8 mouse cellular contexts compared by ENCODE assay signal in genomic region chr19:46504085-46504552, GRCm38 (mm10). TPM values are rescaled to one million over a fixed set of nuclear protein-coding genes. Genes with fewer than 3 reads are reported as not detected.
DNase-seq lines count a peak whose midpoint lies in the region; ATAC-seq and TF ChIP-seq lines count a peak whose summit lies in the region.

No protein-coding gene starts in this region.

- 3% methylated on average over 4 of the region's 4 CpGs for WGBS in intestine, embryonic 16.5 days
- 4% methylated on average over 4 of the region's 4 CpGs for WGBS in liver, embryonic 16.5 days (ENCODE audit: insufficient replicate concordance)
- 0% methylated on average over 4 of the region's 4 CpGs for WGBS in neural tube, embryonic 13.5 days

- peak overlapping the region; percentile 62 for H3K4me2 ChIP-seq in intestine, embryonic 16.5 days (ENCODE audit: low read depth, low read length)
- H3K4me2 ChIP-seq in liver, embryonic 16.5 days (ENCODE audit: low read depth, low read length), result peak overlapping the region; percentile 98
- H3K4me2 ChIP-seq in neural tube, embryonic 13.5 days, result peak overlapping the region; percentile 99

- intact Hi-C loops in gastrocnemius, postnatal 36 days (cut with DNase I), result loop anchor here (5.0 kb wide), 1 partner anchor 58 kb away; no protein-coding TSS in a partner anchor

- peak overlapping the region; percentile 67 for H3K4me3 ChIP-seq in bone marrow macrophage, adult 2 months (ENCODE audit: insufficient read depth, low read length)
- H3K4me3 ChIP-seq in intestine, embryonic 16.5 days (ENCODE audit: low read length), result peak overlapping the region; percentile 87
- H3K4me3 ChIP-seq in liver, embryonic 16.5 days (ENCODE audit: low read depth, low read length), result peak overlapping the region; percentile 85
- H3K4me3 ChIP-seq in neural tube, embryonic 13.5 days, result peak overlapping the region; percentile 96

- TF ChIP-seq CTCF in bone marrow macrophage, adult 2 months (IDR thresholded peaks at IDR 0.05; ENCODE audit: low read depth, low read length), result no peak; the same call in 1 of the 2 replicates

- H3K9ac ChIP-seq in intestine, embryonic 16.5 days (ENCODE audit: low read depth, low read length), result peak overlapping the region; percentile 97
- H3K9ac ChIP-seq in liver, embryonic 16.5 days (ENCODE audit: low read depth, low read length), result peak overlapping the region; percentile 91
- H3K9ac ChIP-seq in neural tube, embryonic 13.5 days, result peak overlapping the region; percentile 100

- no peaks in the 10 kb centered on the region for H3K9me3 ChIP-seq in intestine, embryonic 16.5 days (ENCODE audit: control insufficient read depth, low read length)
- H3K9me3 ChIP-seq in liver, embryonic 16.5 days (replicated peaks; ENCODE audit: control insufficient read depth, low read length), result no peaks in the 10 kb centered on the region
- H3K9me3 ChIP-seq in neural tube, embryonic 13.5 days, result no peaks in the 10 kb centered on the region

- peaks cover 29% of the 10 kb centered on the region for H3K4me1 ChIP-seq in bone marrow macrophage, adult 2 months (ENCODE audit: control insufficient read depth, insufficient read depth, low read length)
- H3K4me1 ChIP-seq in intestine, embryonic 16.5 days (ENCODE audit: control insufficient read depth, insufficient read depth, low read length), result peaks cover 45% of the 10 kb centered on the region
- peaks cover 62% of the 10 kb centered on the region for H3K4me1 ChIP-seq in liver, embryonic 16.5 days (ENCODE audit: control insufficient read depth, low read depth, low read length)
- H3K4me1 ChIP-seq in neural tube, embryonic 13.5 days (replicated peaks), result peaks cover 55% of the 10 kb centered on the region

- H3K27ac ChIP-seq in bone marrow macrophage, adult 2 months (ENCODE audit: insufficient read depth, low read depth, low read length), result peak overlapping the region; percentile 99
- peak overlapping the region; percentile 100 for H3K27ac ChIP-seq in intestine, embryonic 16.5 days (ENCODE audit: low read length)
- H3K27ac ChIP-seq in liver, embryonic 16.5 days (ENCODE audit: low read length), result peak overlapping the region; percentile 97
- H3K27ac ChIP-seq in neural tube, embryonic 13.5 days (replicated peaks), result peak overlapping the region; percentile 100

- no peak for TF ChIP-seq POLR2A in bone marrow macrophage, adult 2 months (IDR thresholded peaks at IDR 0.05; ENCODE audit: borderline replicate concordance, low read depth, low read length)

- H3K36me3 ChIP-seq in intestine, embryonic 16.5 days (ENCODE audit: control insufficient read depth, insufficient read depth, low read length), result peaks cover 9% of the 10 kb centered on the region; the same call in 1 of the 2 replicates
- H3K36me3 ChIP-seq in liver, embryonic 16.5 days (ENCODE audit: control insufficient read depth, insufficient read depth), result peaks cover 4% of the 10 kb centered on the region; the same call in 1 of the 2 replicates
- H3K36me3 ChIP-seq in neural tube, embryonic 13.5 days, result peaks cover 35% of the 10 kb centered on the region

- peak; percentile 31 for ATAC-seq in intestine, embryonic 16.5 days
- ATAC-seq in liver, embryonic 16.5 days (ENCODE audit: low read depth), result peak; percentile 33
- no peak for ATAC-seq in neural tube, embryonic 13.5 days (ENCODE audit: low read depth)

- peak; percentile 61 for DNase-seq in layer of hippocampus, adult 9-11 months
- no peak for DNase-seq in layer of hippocampus, adult 9-10 months (ENCODE audit: low spot score)
- DNase-seq in gastrocnemius, postnatal 36 days, result peak; percentile 40 to 46
- DNase-seq in thymus, postnatal 36 days, result no peak

- H3K27me3 ChIP-seq in intestine, embryonic 16.5 days (replicated peaks; ENCODE audit: control insufficient read depth, insufficient read depth, low read length), result no peaks in the 10 kb centered on the region
- no peaks in the 10 kb centered on the region for H3K27me3 ChIP-seq in liver, embryonic 16.5 days (ENCODE audit: control insufficient read depth, insufficient read depth, low read depth, low read length)
- no peaks in the 10 kb centered on the region for H3K27me3 ChIP-seq in neural tube, embryonic 13.5 days

RNA-seq across cellular contexts. Expression of gene Trim8, which starts 2.6 kb away (rescaled TPM):
- 66.3 and 69.0 TPM in 2 replicates for polyA plus RNA-seq in bone marrow macrophage, adult 2 months (2012; ENCODE audit: insufficient read depth, insufficient read length, missing spikeins)
- total RNA-seq in gastrocnemius, postnatal 36 days (2021), result 10 to 100 TPM; 19.0 to 19.2 TPM
- 10.1 and 13.7 TPM in 2 replicates for polyA plus RNA-seq in intestine, embryonic 16.5 days (2015; fragmentation: Nextera tagmentation; extraction: Ambion mirVana)
- polyA plus RNA-seq in liver, embryonic 16.5 days (2015; fragmentation: Nextera tagmentation; extraction: Ambion mirVana), result 7.7 and 10.5 TPM in 2 replicates
- polyA plus RNA-seq in neural tube, embryonic 13.5 days (2015; fragmentation: Nextera tagmentation; extraction: Ambion mirVana), result 26.5 and 30.4 TPM in 2 replicates

Comparison
In these comparisons a context has a peak if more than half of its experiments do, and no peak if none do; other contexts are left out.
1. DNase-seq: peak in layer of hippocampus, adult 9-11 months (single experiment) and gastrocnemius, postnatal 36 days (2 of 2); none in layer of hippocampus, adult 9-10 months (single experiment) and thymus, postnatal 36 days (0 of 2).
2. Peak in every context shown above with its lines, with median percentiles within 50 percentile points of each other: H3K27ac ChIP-seq, H3K4me3 ChIP-seq, H3K4me2 ChIP-seq and H3K9ac ChIP-seq.